Mouse (Mus musculus) gastrocnemius, adult 18-20 months (tissue): Measurements from ENCODE around the gene Ostm1. TPM values are rescaled to one million over a fixed set of nuclear protein-coding genes. Genes with fewer than 3 reads are reported as not detected.

Source experiments
- DNase-seq: peaks from one replicate; pipeline ENCODE4 v3.0.0; 2021; ENCODE audit warnings: low spot score
- long read RNA-seq, 2 experiments: library from polyadenylated mRNA; stranded (forward); transcript quantifications; one replicate each; pipeline ENCODE4 v2.0.0; 2021
- total RNA-seq, 2 experiments: library from RNA; stranded (reverse); gene quantifications; 2 replicates each; pipeline ENCODE4 v1.2.3; 2021

The Ostm1 gene
- 10 to 100 TPM; 18.3 to 24.3 TPM for total RNA-seq
- long read RNA-seq, experiment 1, transcript Ostm1-201 (6 exons, 3,006 nt): major isoform, 58 of 59 reads
- long read RNA-seq, experiment 1, partial matches to known transcripts: 1 of 59 reads
- long read RNA-seq, experiment 1, other reads (novel, unspliced or antisense): 0 of 59 reads
- long read RNA-seq, experiment 2, transcript Ostm1-201 (6 exons, 3,006 nt): major isoform, 42 of 45 reads
- long read RNA-seq, experiment 2, partial matches to known transcripts: 1 of 45 reads
- long read RNA-seq, experiment 2, other reads (novel, unspliced or antisense): 2 of 45 reads

GRCm38 (mm10) chr10:42583157-42583872 lies at the start of gene Ostm1, which contains the start of gene Nr2e1:
Gene Ostm1 (plus strand): TSS chr10:42583822.
Gene Nr2e1 (minus strand): TSS chr10:42583632.
- DNase-seq: no peak

GRCm38 (mm10) chr10:42533836-42534453 lies 49.7 kb upstream of the Ostm1 start:
- no peak for DNase-seq

DNA sequence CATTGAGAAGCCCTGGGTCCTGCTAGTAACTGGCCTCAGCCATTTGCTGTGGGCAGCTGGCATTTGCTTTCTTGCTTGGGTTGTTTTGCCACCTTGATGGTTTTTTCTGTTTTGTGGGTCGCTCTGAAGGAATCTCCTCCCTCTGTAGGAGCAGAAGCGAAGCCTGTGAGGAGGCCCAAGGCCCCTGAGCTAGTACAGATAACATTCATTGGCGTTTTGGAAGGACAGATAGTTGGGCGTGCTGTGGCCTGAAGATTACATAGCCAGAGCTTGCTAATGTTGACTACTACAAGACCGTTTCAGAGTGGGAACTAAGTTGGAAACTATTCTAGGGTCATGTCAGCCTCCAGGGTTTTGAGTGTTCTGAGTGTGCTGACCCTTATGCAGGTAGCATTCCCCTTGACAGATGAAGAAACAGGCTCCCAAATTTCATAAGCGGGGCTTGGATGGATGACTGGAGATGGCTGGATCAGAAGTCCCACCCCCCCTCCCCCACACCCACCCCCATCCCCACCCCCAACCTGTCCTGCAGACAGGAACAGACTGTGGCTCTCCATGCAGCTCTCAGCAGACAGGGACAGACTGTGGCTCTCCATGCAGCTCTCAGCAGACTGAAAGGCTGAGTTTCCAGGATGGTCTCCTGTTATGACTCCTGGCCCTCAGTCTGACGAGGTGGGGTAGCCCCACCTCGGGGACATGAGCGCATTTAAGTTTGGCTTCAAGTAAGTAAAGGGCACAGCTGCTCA lies 45.9 kb upstream of the Ostm1 start:
- no peak for DNase-seq

DNA sequence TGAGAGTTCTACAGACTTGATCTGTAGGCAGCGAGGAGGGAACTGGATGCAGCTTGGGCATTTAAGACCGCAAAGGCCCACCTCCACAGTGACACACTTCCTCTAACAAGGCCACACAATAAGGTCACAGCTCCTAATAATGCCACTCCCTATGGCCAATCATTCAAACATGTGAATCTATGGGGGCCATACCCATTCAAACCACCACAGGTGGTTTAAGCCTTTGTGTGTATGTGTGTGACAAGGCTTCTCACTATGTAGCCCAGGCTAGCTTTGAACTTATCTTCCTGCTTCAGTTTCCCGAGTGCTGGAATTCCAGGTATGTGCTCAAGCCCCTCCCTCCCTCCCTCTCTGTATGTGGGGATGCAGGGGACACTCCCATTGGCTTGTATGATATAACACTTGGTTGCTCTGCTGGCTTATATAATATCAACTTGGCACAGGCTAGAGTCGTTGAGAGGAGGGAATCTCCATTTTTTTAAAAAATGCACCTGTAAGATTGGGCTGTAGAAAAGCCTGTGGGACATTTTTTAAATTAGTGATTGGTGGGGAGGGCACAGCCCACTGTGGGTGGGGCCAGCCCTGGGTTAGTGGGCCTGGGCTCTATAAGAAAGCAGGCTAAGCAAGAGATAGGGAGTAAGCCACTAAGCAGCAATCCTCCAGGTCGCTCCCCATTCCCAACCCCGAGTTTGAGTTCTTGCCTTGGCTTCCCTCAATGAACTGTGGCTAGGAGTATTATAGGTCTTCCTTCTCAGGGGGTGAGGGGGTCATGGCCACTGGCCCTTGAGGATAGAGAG lies 37.7 kb upstream of the Ostm1 start:
- DNase-seq: no peak

- DNase-seq: no peak
Observed at GRCm38 (mm10) chr10:42546507-42546906, 37.1 kb upstream of the Ostm1 start.

- no peak for DNase-seq
Observed at GRCm38 (mm10) chr10:42559581-42560200, 23.9 kb upstream of the Ostm1 start.

DNA sequence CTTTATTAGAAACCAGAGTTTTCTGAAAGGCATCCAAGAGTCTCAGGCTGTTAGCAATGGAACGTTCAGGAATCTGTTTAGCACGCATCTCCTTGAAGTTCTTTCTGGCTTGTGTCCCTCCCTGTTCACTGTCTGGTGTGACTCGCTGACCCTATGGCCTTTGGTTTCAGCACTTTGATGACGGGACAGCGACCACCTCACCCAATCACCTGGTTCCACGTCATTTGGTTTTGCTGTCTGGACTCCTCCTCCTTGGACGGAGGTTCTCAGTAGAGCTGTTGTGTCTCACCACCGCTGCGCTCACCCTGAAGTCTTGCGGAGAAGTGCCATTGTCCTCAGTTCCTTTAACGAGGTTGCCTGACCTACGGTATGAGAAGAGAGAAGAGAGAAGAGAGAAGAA lies 21.4 kb upstream of the Ostm1 start:
- no peak for DNase-seq

GRCm38 (mm10) chr10:42572567-42572966 lies 11.1 kb upstream of the Ostm1 start:
- no peak for DNase-seq

GRCm38 (mm10) chr10:42572971-42573370 lies 10.7 kb upstream of the Ostm1 start:
- no peak for DNase-seq

DNA sequence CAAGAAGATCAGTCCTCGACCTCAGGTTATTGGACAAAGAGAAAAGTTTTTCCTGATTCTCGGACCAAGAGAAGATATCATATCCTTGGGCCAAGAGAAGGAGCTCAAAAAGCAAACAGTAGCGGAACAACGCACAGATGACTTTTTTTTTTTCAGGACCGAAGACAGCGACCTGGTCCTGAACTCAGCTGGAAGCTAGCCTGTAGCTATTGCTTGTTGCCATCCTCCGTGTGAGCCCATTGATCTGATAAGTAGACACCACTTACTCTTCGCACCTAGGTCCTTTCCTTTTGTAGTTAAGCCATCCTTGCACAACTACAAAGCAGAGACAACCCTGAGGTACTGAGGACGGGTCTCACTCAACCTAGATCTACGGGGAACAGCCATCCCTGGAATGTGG lies 9.0 kb upstream of the Ostm1 start:
- DNase-seq: no peak

- no peak for DNase-seq
Observed at GRCm38 (mm10) chr10:42577525-42578280, 5.9 kb upstream of the Ostm1 start.

DNA sequence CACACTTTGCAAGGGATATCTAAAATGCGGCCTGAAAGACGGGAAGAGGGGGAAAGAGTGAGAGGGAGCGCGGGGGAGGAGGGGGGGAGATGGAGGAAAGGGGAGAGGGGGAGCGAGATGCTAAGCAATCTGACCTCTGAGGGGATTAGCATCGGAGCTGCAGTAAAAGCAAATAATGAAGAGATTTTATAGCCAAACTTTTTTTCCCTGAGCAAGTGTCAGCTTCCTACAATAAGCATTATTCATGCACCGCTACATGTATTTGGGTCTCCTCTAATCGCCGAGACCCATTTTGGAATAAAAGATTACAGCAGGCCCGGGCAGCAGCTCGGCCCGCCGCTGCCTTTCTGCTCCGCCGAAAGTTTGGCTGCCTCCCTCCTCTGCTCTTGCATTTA lies 5.3 kb upstream of the Ostm1 start:
- no peak for DNase-seq

DNA sequence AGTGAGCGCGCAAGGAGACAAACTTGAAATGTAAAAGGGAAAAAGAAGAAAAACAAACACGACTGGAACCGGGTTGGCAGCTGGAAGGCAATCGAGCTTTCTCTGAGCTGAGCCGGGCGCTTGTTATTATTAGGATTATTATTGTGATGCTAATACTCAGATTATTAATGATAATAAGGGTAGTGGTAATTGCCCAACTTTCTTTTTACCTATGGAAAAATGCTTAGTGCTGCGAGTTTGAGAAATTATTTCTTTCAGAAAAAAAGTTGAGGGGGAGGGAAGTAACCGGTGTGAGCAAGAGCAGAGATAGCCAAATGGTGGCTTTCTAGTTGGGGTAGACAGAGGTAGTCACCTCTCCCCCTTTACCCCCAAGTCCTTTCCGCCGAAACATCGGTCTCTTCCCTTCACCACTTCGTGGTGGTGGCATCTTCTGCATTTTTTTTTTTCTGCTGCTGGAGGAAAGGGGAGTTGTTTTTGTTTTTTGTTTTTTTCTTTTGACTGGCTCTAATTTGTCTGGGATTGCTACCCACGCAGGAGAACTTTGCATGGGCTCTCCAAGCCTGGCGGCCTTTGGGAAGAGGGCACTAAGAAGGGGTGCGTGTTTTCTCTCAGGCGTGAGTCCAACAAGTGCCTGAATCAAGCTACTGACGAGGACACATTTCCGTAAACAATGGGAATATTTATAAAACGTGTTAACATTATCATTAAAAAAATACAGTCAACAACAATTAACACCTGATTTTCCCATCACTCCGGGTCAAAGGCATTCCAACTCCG lies 4.7 kb upstream of the Ostm1 start:
- no peak for DNase-seq

DNA sequence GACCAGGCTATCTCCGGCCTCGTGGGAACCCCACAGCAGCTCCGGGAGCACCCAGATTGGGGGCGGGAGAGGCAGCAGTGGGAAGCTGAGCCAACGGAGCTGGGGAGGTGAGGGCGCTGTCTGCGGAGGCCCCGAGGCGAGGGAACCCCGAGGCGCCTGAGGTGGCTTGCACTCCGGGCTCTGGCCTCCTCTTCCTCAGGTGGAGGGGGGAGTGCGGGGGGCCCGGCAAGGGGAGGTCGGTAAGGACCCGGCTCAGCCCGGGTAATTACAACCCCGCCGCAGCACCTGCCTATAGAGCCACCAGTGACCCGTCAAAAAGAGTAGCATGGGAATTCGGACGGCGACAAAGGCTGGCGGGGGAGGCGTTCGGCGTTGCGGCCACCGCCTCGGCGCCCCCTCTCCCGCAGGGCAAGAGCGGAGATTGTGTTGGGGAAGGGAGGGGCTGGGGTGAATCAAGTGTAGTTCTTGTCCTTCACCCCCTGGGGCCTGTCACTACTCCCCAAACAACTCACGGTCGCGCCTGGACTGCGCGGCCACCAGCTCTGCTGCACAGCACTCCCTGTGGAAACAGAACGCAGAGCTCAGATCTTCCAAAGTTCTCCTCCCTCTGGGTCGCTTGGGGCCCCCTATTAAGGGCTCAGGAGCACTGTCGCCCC lies 4.0 kb upstream of the Ostm1 start:
- DNase-seq: no peak

- DNase-seq: no peak
Observed at GRCm38 (mm10) chr10:42580131-42580950, 3.3 kb upstream of the Ostm1 start.

DNA sequence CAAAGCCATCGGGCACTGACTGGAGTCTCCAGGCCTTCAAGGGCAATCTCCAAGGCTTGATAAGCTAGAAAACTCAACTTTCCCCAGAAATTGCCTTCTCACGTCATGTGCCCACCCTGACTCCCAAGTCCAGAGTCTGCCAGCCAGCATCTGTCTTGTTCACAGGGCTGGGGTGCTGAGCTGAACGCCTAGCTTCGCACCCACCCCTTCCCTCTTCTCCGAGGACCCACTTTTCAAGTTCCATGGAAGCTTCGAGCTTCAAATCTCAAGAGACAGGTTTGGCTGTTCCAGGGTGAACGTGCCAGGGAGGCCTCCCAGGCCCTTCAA lies 2.7 kb upstream of the Ostm1 start:
- no peak for DNase-seq

DNA sequence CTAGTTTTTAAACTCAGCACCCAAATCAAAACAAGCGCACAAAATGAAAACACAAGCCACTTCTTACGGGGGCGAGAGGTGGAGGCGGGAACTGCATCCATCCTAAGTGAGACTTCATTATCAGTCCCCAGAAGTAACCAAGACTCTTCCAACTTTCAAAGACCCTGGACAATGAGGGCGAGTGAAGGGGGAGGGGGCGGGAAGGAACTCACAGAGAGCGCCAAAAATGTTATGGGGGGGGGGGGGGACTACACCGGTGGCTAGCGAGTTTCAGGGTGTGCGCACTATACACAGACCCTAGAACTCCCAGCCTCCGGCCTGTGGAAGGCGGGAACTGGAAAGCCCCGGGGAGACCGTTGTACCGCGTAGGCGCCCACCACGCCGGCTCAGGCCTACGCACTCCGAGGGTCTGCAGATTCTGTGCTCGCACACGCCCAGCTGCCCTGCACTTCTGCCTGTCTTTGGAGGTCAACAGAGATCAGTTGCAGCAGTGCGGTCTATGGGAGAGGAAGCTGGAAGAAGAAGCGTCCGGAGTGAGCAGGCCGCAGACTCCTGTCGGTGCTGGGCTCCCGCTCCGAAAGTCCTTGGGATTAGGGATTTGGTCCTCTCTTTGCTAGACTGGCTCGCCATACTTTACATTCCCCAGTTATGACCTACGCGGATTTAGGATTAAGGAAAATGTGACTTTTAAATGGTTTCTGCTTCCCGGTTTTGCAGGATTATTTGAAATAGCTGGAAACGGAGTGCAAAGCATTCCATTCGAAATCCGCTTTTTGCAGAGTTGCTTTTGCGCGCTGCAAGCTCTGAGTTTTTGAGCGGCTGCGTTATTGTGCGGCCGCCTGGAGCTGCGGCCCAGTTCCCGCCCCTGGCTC lies 1.7 kb upstream of the Ostm1 start:
- no peak for DNase-seq
